In the genomic region with DNA sequence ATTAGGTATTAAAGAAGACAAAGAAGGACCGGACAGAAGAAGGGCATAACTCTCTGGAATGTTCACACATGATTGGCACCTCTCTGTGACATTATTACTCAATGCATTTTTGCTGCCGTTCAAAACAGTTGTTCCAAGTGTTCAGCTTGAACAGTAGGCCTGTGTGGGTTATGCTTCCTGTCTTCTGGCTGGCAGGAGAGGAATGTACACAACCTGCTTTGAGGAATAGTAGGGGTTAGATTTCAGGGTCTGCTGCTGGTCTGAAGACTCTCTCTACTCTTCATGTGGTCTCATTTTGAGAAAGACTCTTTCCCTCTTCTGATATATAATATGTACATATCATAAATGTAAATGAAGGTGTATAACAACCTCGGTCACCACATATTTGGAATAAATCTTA, we compare ENCODE assay signal across 28 mouse cellular contexts.
DNase-seq lines count a peak whose midpoint lies in the region; ATAC-seq and TF ChIP-seq lines count a peak whose summit lies in the region.
"Had no signal": no experiment of that assay in that cellular context is flagged by ENCODE, and none has a peak within 500 bp of the region (broad histone marks: within the 10 kb centered on the region; RNA-seq: fewer than 3 reads in every experiment).

No protein-coding gene starts in this region.

- DNase-seq in gastrocnemius, adult 2 months, result no peak
- DNase-seq in gastrocnemius, postnatal 25 days, result no peak
- no peak for DNase-seq in urinary bladder, postnatal 14 days (ENCODE audit: low spot score)
- DNase-seq in MN1 (ENCODE audit: low spot score), result no peak
- DNase-seq: adrenal gland, postnatal 25 days; cerebellum, adult 11-12 months; cerebellum, adult 9-11 months; heart, adult 2 months; heart, postnatal 10 days; kidney, adult 18-20 months; kidney, postnatal 36 days; left cerebral cortex, postnatal 4 days; liver, embryonic 13.5 days; lung, adult 2 months; lung, postnatal 10 days; midbrain, embryonic 14.5 days; right cerebral cortex, postnatal 14 days had no signal

- H3K27ac ChIP-seq in gastrocnemius, adult 2 months, result peak overlapping the region; percentile 8; the same call in 1 of the 2 replicates
- peak overlapping the region; percentile 24; the same call in 1 of the 2 replicates for H3K27ac ChIP-seq in neural tube, embryonic 13.5 days (replicated peaks)
- H3K27ac ChIP-seq in neural tube, embryonic 15.5 days (replicated peaks), result no peak overlapping the region
- peak overlapping the region; percentile 89 for H3K27ac ChIP-seq in limb, embryonic 12.5 days
- H3K27ac ChIP-seq in kidney, embryonic 16.5 days (ENCODE audit: low read length), result no peak overlapping the region
- H3K27ac ChIP-seq: heart, adult 2 months; heart, embryonic 13.5 days; kidney, embryonic 15.5 days; layer of hippocampus, adult 2 months; liver, embryonic 13.5 days; macrophage had no signal

- intact Hi-C loops in gastrocnemius, adult 2 months (cut with DNase I), result no loop called here

- H3K9ac ChIP-seq in neural tube, embryonic 13.5 days, result no peak overlapping the region
- H3K9ac ChIP-seq in neural tube, embryonic 15.5 days (replicated peaks), result no peak overlapping the region
- no peak overlapping the region for H3K9ac ChIP-seq in limb, embryonic 12.5 days (replicated peaks)
- no peak overlapping the region for H3K9ac ChIP-seq in kidney, embryonic 16.5 days (replicated peaks; ENCODE audit: low read length)
- H3K9ac ChIP-seq: heart, embryonic 13.5 days; kidney, embryonic 15.5 days; liver, embryonic 13.5 days had no signal

- ATAC-seq in neural tube, embryonic 13.5 days (ENCODE audit: low read depth), result no peak
- no peak for ATAC-seq in neural tube, embryonic 15.5 days (ENCODE audit: low FRiP score)
- ATAC-seq in limb, embryonic 12.5 days (ENCODE audit: insufficient number of reproducible peaks, insufficient read depth, low FRiP score, low TSS enrichment, low read depth), result peak; percentile 65; the same call in 1 of the 2 replicates
- ATAC-seq in kidney, embryonic 16.5 days (ENCODE audit: low FRiP score, low TSS enrichment), result no peak
- ATAC-seq: forebrain, embryonic 14.5 days; hindbrain, embryonic 16.5 days had no signal

- H3K36me3 ChIP-seq in neural tube, embryonic 13.5 days, result no peaks in the 10 kb centered on the region
- no peaks in the 10 kb centered on the region for H3K36me3 ChIP-seq in neural tube, embryonic 15.5 days
- H3K36me3 ChIP-seq in limb, embryonic 12.5 days, result no peaks in the 10 kb centered on the region
- no peaks in the 10 kb centered on the region for H3K36me3 ChIP-seq in kidney, embryonic 16.5 days (ENCODE audit: insufficient read depth, low read length)
- H3K36me3 ChIP-seq: G1E; heart, embryonic 13.5 days; kidney, embryonic 15.5 days; liver, embryonic 13.5 days had no signal

- WGBS in neural tube, embryonic 13.5 days, result 53% methylated on average over 3 of the region's 3 CpGs
- WGBS in neural tube, embryonic 15.5 days, result 47% methylated on average over 3 of the region's 3 CpGs
- 56% methylated on average over 3 of the region's 3 CpGs for WGBS in limb, embryonic 12.5 days
- WGBS in kidney, embryonic 16.5 days, result 73% methylated on average over 3 of the region's 3 CpGs

- no peak overlapping the region for H3K4me2 ChIP-seq in neural tube, embryonic 13.5 days
- H3K4me2 ChIP-seq in neural tube, embryonic 15.5 days, result no peak overlapping the region
- no peak overlapping the region for H3K4me2 ChIP-seq in limb, embryonic 12.5 days
- no peak overlapping the region for H3K4me2 ChIP-seq in kidney, embryonic 16.5 days (replicated peaks; ENCODE audit: low read depth, low read length)
- H3K4me2 ChIP-seq: heart, embryonic 13.5 days; kidney, embryonic 15.5 days; liver, embryonic 13.5 days had no signal

- no peaks in the 10 kb centered on the region for H3K27me3 ChIP-seq in neural tube, embryonic 13.5 days
- H3K27me3 ChIP-seq in neural tube, embryonic 15.5 days (replicated peaks), result no peaks in the 10 kb centered on the region
- no peaks in the 10 kb centered on the region for H3K27me3 ChIP-seq in limb, embryonic 12.5 days
- H3K27me3 ChIP-seq in kidney, embryonic 16.5 days (ENCODE audit: insufficient read depth, low read length), result no peaks in the 10 kb centered on the region
- H3K27me3 ChIP-seq: heart, embryonic 13.5 days; kidney, embryonic 15.5 days; liver, embryonic 13.5 days had no signal

- no peak overlapping the region for H3K4me3 ChIP-seq in gastrocnemius, adult 2 months
- no peak overlapping the region for H3K4me3 ChIP-seq in neural tube, embryonic 13.5 days
- no peak overlapping the region for H3K4me3 ChIP-seq in neural tube, embryonic 15.5 days (replicated peaks)
- H3K4me3 ChIP-seq in limb, embryonic 12.5 days (replicated peaks), result no peak overlapping the region
- H3K4me3 ChIP-seq in kidney, embryonic 16.5 days (ENCODE audit: low read length), result no peak overlapping the region
- H3K4me3 ChIP-seq: heart, adult 2 months; heart, embryonic 13.5 days; kidney, embryonic 15.5 days; layer of hippocampus, adult 2 months; liver, embryonic 13.5 days had no signal

- H3K4me1 ChIP-seq in neural tube, embryonic 13.5 days (replicated peaks), result no peaks in the 10 kb centered on the region
- no peaks in the 10 kb centered on the region for H3K4me1 ChIP-seq in neural tube, embryonic 15.5 days
- H3K4me1 ChIP-seq in limb, embryonic 12.5 days (replicated peaks), result peaks cover 10% of the 10 kb centered on the region
- H3K4me1 ChIP-seq in kidney, embryonic 16.5 days (ENCODE audit: insufficient read depth, low read length), result no peaks in the 10 kb centered on the region
- H3K4me1 ChIP-seq: heart, embryonic 13.5 days; kidney, embryonic 15.5 days; liver, embryonic 13.5 days had no signal

- TF ChIP-seq CTCF in gastrocnemius, adult 2 months (IDR thresholded peaks at IDR 0.05), result no peak

- H3K9me3 ChIP-seq in neural tube, embryonic 13.5 days, result no peaks in the 10 kb centered on the region
- no peaks in the 10 kb centered on the region for H3K9me3 ChIP-seq in neural tube, embryonic 15.5 days (replicated peaks)
- H3K9me3 ChIP-seq in limb, embryonic 12.5 days, result no peaks in the 10 kb centered on the region
- H3K9me3 ChIP-seq in kidney, embryonic 16.5 days (ENCODE audit: low read length), result no peaks in the 10 kb centered on the region
- H3K9me3 ChIP-seq: G1E; heart, embryonic 13.5 days; kidney, embryonic 15.5 days; liver, embryonic 13.5 days had no signal

Comparison
In these comparisons a context has a peak if more than half of its experiments do, and no peak if none do; other contexts are left out.
1. H3K27ac ChIP-seq: peak in gastrocnemius, adult 2 months (single experiment), neural tube, embryonic 13.5 days (single experiment) and limb, embryonic 12.5 days (single experiment); none in neural tube, embryonic 15.5 days (single experiment) and kidney, embryonic 16.5 days (single experiment).